Mouse (Mus musculus) lung, adult 2 months (tissue): ENCODE results near the gene B3gat1.

Source experiments
- CTCF ChIP-seq: fragments of 200-500 bp; IDR thresholded peaks from 2 replicates; pipeline ENCODE4 v1.5.1; 2011; ENCODE audit warnings: mild to moderate bottlenecking, low read length, control low read depth; ENCODE audit not compliant: insufficient read depth
- POLR2A ChIP-seq: fragments of 200-500 bp; IDR thresholded peaks from 2 replicates; pipeline ENCODE4 v1.6.1; 2011; ENCODE audit warnings: low read depth, mild to moderate bottlenecking, control low read depth, low read length, borderline replicate concordance; ENCODE audit errors: extremely low read depth

- TF ChIP-seq CTCF (no peak), POLR2A (no peak)
Observed at GRCm38 (mm10) chr9:26737116-26737515, 3.6 kb downstream of the B3gat1 start.
